Mouse (Mus musculus): ENCODE measurements around the gene Zdhhc19. TPM values are rescaled to one million over a fixed set of nuclear protein-coding genes. Genes with fewer than 3 reads are reported as not detected.

The Zdhhc19 gene
- total RNA-seq, 1 experiment from 2014 or later, result not detected

DNA sequence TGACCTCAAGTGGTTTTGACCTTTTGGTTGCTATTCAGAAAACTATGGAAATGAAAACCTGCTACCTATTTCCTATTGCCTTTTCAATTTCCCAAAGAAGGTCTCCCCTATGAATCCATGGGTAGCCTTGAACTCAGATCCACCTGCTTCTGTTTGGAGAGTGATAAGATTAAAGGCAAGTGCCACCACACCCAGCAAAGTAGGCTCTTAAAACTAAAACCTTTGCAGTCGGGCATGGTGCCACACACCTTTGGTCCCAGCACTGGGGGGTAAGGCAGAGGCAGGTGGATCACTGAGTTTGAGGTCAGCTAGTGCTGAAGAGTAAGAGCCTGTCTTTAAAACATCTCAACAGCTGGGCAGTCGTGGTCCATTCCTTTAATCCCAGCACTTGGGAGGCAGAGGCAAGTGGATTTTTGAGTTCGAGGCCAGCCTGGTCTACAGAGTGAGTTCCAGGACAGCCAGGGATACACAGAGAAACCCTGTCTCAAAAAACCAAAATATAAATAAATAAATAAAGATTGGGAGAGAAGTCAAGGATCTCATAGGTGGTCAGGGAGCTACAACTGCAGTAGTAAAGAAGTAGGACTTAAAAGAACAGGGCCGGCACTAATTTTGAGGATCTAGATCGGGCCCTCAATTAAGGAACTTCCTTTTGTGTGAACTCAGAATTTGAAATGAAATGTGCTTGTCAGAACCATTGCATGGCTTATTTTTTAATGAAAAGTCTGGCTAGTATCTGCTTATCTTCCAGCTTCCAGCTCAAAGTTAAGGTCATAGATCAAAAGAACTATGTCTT lies 114.6 kb downstream of the Zdhhc19 start:
- no peak for DNase-seq

Other genes with a start within 250 kb of the Zdhhc19 start
- 17.6 and 18.4 TPM in 2 replicates for gene Fbxo45, start 249.1 kb upstream of the Zdhhc19 start, total RNA-seq (2021)
- gene Wdr53, start 249.0 kb upstream of the Zdhhc19 start, total RNA-seq (2021), result 13.9 and 16.7 TPM in 2 replicates
- not detected in 2 replicates for gene Smco1, start 224.8 kb upstream of the Zdhhc19 start, total RNA-seq (2021)
- gene Rnf168, start 218.8 kb upstream of the Zdhhc19 start, total RNA-seq (2021), result 22.2 and 22.8 TPM in 2 replicates
- gene Ubxn7, start 164.0 kb upstream of the Zdhhc19 start, total RNA-seq (2021), result 50.3 and 55.2 TPM in 2 replicates
- gene Tm4sf19, start 95.8 kb upstream of the Zdhhc19 start, total RNA-seq (2021), result not detected in 2 replicates
- 6.2 and 6.8 TPM in 2 replicates for gene Tctex1d2, start 76.6 kb upstream of the Zdhhc19 start, total RNA-seq (2021)
- 75.6 and 77.2 TPM in 2 replicates for gene Pcyt1a, start 65.3 kb upstream of the Zdhhc19 start, total RNA-seq (2021)
- gene Slc51a, start 8.4 kb upstream of the Zdhhc19 start, total RNA-seq (2021), result not detected in 2 replicates
- gene Tfrc, start 112.7 kb downstream of the Zdhhc19 start, total RNA-seq (2021), result 181 and 285 TPM in 2 replicates
- 48.5 and 55.4 TPM in 2 replicates for gene Tnk2, start 147.6 kb downstream of the Zdhhc19 start, total RNA-seq (2021)
- not detected in 2 replicates for gene Muc4, start 239.6 kb downstream of the Zdhhc19 start, total RNA-seq (2021)